Mouse (Mus musculus): ENCODE measurements around the gene Tcf12. TPM values are rescaled to one million over a fixed set of nuclear protein-coding genes. Genes with fewer than 3 reads are reported as not detected.
A peak's percentile ranks its signal among the peaks of the same experiment; 100 is the strongest.

Gene Tcf12
- total and polyA plus RNA-seq, 2 experiments from 2014 or later = 32.4 to 71.5 TPM

DNA sequence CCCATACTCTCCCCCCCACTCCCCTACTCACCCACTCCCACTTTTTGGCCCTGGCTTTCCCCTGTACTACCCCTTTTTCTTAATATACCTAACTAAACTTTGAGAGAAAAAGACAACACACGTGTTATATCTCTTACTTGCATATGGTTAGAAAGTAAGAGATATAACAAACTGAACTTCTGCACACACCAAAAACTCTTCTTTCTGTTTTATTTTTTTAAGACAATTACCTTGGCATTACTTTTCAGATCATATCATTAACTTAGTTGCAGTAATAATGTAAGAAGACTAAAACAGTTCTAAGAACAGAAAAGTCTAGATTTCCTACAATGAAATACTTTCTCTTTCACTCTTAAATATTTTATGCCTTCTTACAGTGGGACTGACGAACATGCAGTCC, 72.3 kb downstream of the Tcf12 start:
- ATAC-seq = no peak
- Histone ChIP-seq H3K9ac (no peak overlapping the region), H3K4me3 (ENCODE audit: low read depth, low read length) (no peak overlapping the region), H3K9me3 (ENCODE audit: low read length) (no peaks in the 10 kb centered on the region), H3K4me1 (ENCODE audit: insufficient read depth) (no peaks in the 10 kb centered on the region), H3K27ac (ENCODE audit: low read depth, low read length) (no peak overlapping the region), H3K27me3 (ENCODE audit: insufficient read depth, low read length) (no peaks in the 10 kb centered on the region), H3K36me3 (ENCODE audit: insufficient read depth) (no peaks in the 10 kb centered on the region), H3K4me2 (ENCODE audit: low read depth) (no peak overlapping the region)
- WGBS = 91% methylated on average over 2 of the region's 2 CpGs
- no peak for TF ChIP-seq CTCF (IDR thresholded peaks at IDR 0.05; ENCODE audit: low read depth)
- no peak for DNase-seq

DNA sequence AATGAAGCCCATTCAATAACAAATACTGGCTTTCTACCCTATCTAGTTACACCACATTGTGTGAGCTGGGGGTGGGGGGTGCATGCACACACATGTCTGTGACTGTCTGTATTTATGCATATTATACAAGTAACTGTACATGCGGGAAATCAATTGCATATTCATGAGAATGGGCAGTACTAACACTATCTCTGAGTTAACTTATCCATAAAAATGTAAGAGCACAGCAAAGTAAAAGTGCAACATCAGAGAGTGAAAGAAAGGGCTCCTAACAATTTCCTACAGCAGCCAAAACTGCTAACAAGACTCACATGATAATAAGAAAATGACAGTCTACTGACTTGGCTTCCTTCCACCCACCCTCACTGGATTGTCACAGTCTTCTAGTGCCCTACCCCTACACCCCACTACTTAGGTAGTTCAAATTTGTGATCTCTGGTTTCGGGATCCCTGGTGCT, 74.6 kb downstream of the Tcf12 start:
- no peak overlapping the region for H3K9ac ChIP-seq

DNA sequence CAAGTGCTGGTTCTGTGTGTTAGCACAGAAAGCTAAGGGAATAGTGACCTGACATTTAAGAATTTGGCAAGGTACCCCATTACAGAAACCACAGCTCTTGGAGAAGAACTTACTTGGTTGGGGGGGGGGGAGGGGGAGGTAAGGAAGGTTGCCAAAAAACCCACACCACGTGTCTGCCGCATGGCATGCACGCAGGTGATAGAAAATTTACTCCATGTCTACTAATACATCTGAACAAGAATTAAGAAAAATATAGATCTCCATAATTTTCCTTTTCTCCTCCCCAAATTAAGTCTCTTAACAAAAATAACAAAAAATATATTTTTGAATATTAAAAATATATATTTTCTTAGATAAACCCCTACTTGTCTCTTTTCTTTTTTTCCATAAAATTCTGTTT, 75.4 kb downstream of the Tcf12 start:
- Histone ChIP-seq H3K36me3 (ENCODE audit: insufficient read depth) (no peaks in the 10 kb centered on the region), H3K9ac (no peak overlapping the region), H3K4me2 (ENCODE audit: low read depth) (no peak overlapping the region), H3K9me3 (ENCODE audit: low read length) (no peaks in the 10 kb centered on the region), H3K27me3 (ENCODE audit: insufficient read depth, low read length) (no peaks in the 10 kb centered on the region), H3K27ac (ENCODE audit: low read depth, low read length) (no peak overlapping the region), H3K4me3 (ENCODE audit: low read depth, low read length) (no peak overlapping the region), H3K4me1 (ENCODE audit: insufficient read depth) (no peaks in the 10 kb centered on the region)
- no peak for DNase-seq
- TF ChIP-seq CTCF (IDR thresholded peaks at IDR 0.05; ENCODE audit: low read depth) = no peak
- no peak for ATAC-seq
- 62% methylated on average over 3 of the region's 3 CpGs for WGBS

More for the DNA sequence above, 74.6 kb downstream of the Tcf12 start:
- DNase-seq = no peak
- TF ChIP-seq CTCF (IDR thresholded peaks at IDR 0.05; ENCODE audit: low read depth) = no peak
- no peak overlapping the region for H3K4me3 ChIP-seq (ENCODE audit: low read depth, low read length)
- WGBS = 56% methylated on average over 2 of the region's 2 CpGs
- no peak overlapping the region for H3K4me2 ChIP-seq (ENCODE audit: low read depth)
- ATAC-seq = no peak
- no peaks in the 10 kb centered on the region for H3K36me3 ChIP-seq (ENCODE audit: insufficient read depth)
- H3K27me3 ChIP-seq (ENCODE audit: insufficient read depth, low read length) = no peaks in the 10 kb centered on the region
- H3K9me3 ChIP-seq (ENCODE audit: low read length) = no peaks in the 10 kb centered on the region
- H3K4me1 ChIP-seq (ENCODE audit: insufficient read depth) = no peaks in the 10 kb centered on the region
- H3K27ac ChIP-seq (ENCODE audit: low read depth, low read length) = no peak overlapping the region

DNA sequence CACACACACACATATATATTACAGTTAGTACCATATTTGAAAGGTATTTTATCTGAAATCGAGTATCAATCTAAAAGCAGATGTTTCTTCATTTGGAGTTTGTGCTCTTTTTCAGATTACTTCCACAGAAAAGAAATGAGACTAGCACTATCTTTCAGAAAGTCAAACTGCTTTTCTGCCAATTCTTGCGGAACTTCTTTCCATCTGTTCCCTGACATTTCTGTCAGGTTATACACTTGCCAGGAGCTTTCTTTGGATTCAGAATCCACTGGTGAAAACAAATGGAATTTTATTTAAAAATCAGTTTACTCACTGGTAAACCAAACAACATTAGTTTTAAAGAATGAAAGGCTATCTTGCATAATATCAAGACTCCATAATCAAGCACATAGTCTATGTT, 78.4 kb downstream of the Tcf12 start:
- WGBS = 61% methylated on average over 2 of the region's 2 CpGs

DNA sequence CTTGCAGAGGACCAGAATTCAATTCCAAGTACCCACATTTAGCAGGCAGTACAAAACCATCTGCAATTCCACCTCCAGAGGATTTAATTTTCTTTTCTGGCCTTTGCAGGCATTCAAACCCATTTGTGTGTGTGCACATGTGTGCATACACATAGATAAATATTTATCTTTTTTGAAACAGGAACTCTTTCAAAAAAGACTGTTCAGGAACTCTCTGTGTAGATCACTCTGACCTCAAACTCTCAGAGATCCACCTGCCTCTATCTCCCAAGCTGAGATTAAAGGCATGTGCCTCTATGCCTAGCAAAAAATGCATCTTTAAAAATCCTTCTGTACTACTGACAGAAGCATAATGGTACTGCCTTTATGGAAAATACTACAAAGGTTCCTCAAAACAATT, 81.4 kb downstream of the Tcf12 start:
- no peak overlapping the region for H3K4me2 ChIP-seq (ENCODE audit: low read depth)
- H3K9ac ChIP-seq = no peak overlapping the region
- DNase-seq (no peak), ATAC-seq (no peak)
- H3K27ac ChIP-seq (ENCODE audit: low read depth, low read length) = no peak overlapping the region
- no peaks in the 10 kb centered on the region for H3K9me3 ChIP-seq (ENCODE audit: low read length)
- no peak for TF ChIP-seq CTCF (IDR thresholded peaks at IDR 0.05; ENCODE audit: low read depth)
- H3K4me3 ChIP-seq (ENCODE audit: low read depth, low read length) = no peak overlapping the region
- H3K36me3 ChIP-seq (ENCODE audit: insufficient read depth) = no peaks in the 10 kb centered on the region
- H3K27me3 ChIP-seq (ENCODE audit: insufficient read depth, low read length) = no peaks in the 10 kb centered on the region
- no peaks in the 10 kb centered on the region for H3K4me1 ChIP-seq (ENCODE audit: insufficient read depth)

More for the DNA sequence above, 78.4 kb downstream of the Tcf12 start:
- Histone ChIP-seq H3K27ac (ENCODE audit: low read depth, low read length) (no peak overlapping the region), H3K27me3 (ENCODE audit: insufficient read depth, low read length) (no peaks in the 10 kb centered on the region), H3K4me3 (ENCODE audit: low read depth, low read length) (no peak overlapping the region), H3K9me3 (ENCODE audit: low read length) (no peaks in the 10 kb centered on the region), H3K4me1 (ENCODE audit: insufficient read depth) (no peaks in the 10 kb centered on the region), H3K4me2 (ENCODE audit: low read depth) (no peak overlapping the region), H3K9ac (no peak overlapping the region), H3K36me3 (ENCODE audit: insufficient read depth) (no peaks in the 10 kb centered on the region)
- TF ChIP-seq CTCF (IDR thresholded peaks at IDR 0.05; ENCODE audit: low read depth) = no peak
- DNase-seq (peak; percentile 45), ATAC-seq (no peak)

DNA sequence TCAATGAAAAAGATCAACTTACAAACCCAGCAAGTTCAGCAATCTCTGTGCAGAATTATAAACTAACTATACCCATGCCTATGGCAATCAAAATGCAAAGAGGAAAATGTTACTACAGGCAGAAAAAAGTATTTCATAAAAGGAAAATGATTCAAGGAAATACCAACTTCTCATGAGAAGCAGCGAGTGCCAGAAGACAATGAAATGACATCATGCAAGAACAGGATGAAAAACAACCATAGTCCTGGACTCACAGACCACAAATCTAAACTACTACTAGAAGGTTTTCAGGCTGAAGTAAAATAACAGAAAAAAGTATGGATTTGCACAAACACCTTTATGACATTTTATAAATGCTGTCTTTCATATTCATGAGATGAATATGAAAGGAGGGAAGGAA, 82.1 kb downstream of the Tcf12 start:
- no peak overlapping the region for H3K9ac ChIP-seq
- no peak for TF ChIP-seq CTCF (IDR thresholded peaks at IDR 0.05; ENCODE audit: low read depth)
- WGBS = 74% methylated on average over 1 of the region's 1 CpGs
- H3K27me3 ChIP-seq (ENCODE audit: insufficient read depth, low read length) = no peaks in the 10 kb centered on the region
- no peaks in the 10 kb centered on the region for H3K4me1 ChIP-seq (ENCODE audit: insufficient read depth)
- ATAC-seq (no peak), DNase-seq (no peak)
- H3K27ac ChIP-seq (ENCODE audit: low read depth, low read length) = no peak overlapping the region
- H3K36me3 ChIP-seq (ENCODE audit: insufficient read depth) = no peaks in the 10 kb centered on the region
- H3K4me2 ChIP-seq (ENCODE audit: low read depth) = no peak overlapping the region
- no peaks in the 10 kb centered on the region for H3K9me3 ChIP-seq (ENCODE audit: low read length)
- H3K4me3 ChIP-seq (ENCODE audit: low read depth, low read length) = no peak overlapping the region

DNA sequence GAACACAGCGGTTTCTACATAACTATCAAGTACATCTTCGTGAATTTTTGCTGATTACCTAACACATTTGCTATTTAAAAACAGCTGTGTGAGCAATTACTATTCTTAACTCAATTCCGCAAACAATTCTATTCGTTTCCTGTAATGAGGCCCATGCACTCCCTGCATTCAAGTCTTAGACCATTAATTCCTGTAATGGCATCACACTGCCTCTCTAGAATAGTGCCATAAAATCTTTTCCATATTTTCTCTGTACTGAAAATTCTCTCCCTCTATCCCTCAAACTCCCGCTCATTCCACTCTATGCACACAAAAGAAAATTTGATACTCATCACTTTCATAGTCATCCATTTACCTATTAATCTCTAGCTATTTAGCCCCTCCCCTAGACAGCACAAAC, 88.4 kb downstream of the Tcf12 start:
- no peak overlapping the region for H3K9ac ChIP-seq
- H3K4me1 ChIP-seq (ENCODE audit: insufficient read depth) = peaks cover 4% of the 10 kb centered on the region; the same call in 1 of the 2 replicates
- H3K27ac ChIP-seq (ENCODE audit: low read depth, low read length) = no peak overlapping the region
- no peaks in the 10 kb centered on the region for H3K9me3 ChIP-seq (ENCODE audit: low read length)
- ATAC-seq = no peak
- DNase-seq = no peak
- no peak overlapping the region for H3K4me3 ChIP-seq (ENCODE audit: low read depth, low read length)
- H3K27me3 ChIP-seq (ENCODE audit: insufficient read depth, low read length) = no peaks in the 10 kb centered on the region
- 62% methylated on average over 5 of the region's 5 CpGs for WGBS
- no peak overlapping the region for H3K4me2 ChIP-seq (ENCODE audit: low read depth)
- no peak for TF ChIP-seq CTCF (IDR thresholded peaks at IDR 0.05; ENCODE audit: low read depth)
- no peaks in the 10 kb centered on the region for H3K36me3 ChIP-seq (ENCODE audit: insufficient read depth)

DNA sequence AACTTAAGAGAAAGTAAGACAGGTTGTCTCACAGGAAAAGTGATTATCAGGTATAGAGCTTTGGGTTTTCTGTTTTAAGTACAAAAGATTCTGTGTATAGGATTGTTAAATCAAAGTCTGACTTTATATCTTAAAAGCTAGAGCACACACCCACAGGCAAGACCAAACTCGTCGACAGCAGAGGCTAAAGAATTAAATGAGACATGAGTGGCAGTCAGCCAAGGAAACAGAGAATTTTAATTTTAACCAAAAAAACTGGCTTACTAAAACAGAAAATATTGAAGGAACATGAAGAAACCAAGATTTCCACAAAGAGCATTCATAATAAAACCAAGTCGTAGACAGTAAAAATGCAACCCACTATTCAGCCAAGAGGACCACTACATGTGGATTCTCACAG, 90.2 kb downstream of the Tcf12 start:
- 33% methylated on average over 3 of the region's 3 CpGs for WGBS
- Histone ChIP-seq H3K27me3 (ENCODE audit: insufficient read depth, low read length) (no peaks in the 10 kb centered on the region), H3K4me3 (ENCODE audit: low read depth, low read length) (no peak overlapping the region), H3K4me2 (ENCODE audit: low read depth) (no peak overlapping the region), H3K27ac (ENCODE audit: low read depth, low read length) (no peak overlapping the region), H3K9ac (no peak overlapping the region), H3K36me3 (ENCODE audit: insufficient read depth) (no peaks in the 10 kb centered on the region), H3K4me1 (ENCODE audit: insufficient read depth) (peaks cover 4% of the 10 kb centered on the region; the same call in 1 of the 2 replicates), H3K9me3 (ENCODE audit: low read length) (no peaks in the 10 kb centered on the region)
- no peak for ATAC-seq
- DNase-seq = peak; percentile 52
- TF ChIP-seq CTCF (IDR thresholded peaks at IDR 0.05; ENCODE audit: low read depth) = no peak

Data from forebrain, postnatal 0 days (tissue).